Comparison of ENCODE assay signal across 7 mouse cellular contexts in the genomic region with DNA sequence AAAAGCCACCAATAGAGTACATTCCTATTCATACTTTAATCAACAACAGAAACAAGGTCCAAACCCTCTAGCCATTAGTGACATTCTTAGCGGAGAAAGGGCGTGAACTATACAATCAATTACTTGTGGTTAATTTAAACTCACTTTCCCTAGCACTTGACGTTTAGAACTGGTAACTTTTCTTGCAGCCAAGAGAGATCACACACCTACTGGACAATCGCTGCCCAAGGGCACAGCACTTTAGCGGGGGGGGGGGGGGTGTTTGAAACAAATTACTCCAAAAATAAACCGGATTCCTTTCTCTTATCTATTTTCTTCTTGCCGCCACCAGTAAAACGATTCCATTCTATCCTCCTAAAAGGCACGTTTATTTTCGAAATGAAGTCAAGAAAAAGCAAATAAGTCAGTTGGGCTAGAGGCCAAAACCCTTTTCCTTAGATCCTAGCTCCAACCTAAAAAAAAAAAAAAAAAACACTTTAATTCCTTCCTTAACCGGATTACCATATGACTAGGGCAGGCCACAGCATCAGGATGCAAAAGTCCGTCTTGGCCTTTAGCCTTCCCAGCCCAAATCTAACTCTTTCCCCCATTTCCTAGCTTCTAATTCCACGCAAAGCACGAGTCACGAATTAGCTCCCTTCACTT. TPM values are rescaled to one million over a fixed set of nuclear protein-coding genes. Genes with fewer than 3 reads are reported as not detected.
A peak's percentile ranks its signal among the peaks of the same experiment; 100 is the strongest.
DNase-seq lines count a peak whose midpoint lies in the region; ATAC-seq and TF ChIP-seq lines count a peak whose summit lies in the region.

No protein-coding gene starts in this region.

- no peak for ATAC-seq in lung, embryonic 15.5 days (ENCODE audit: borderline replicate concordance, extremely low read depth, low FRiP score, low TSS enrichment)
- no peak for ATAC-seq in embryonic facial prominence, embryonic 11.5 days (replicated peaks; ENCODE audit: insufficient number of reproducible peaks, low FRiP score, low TSS enrichment, low read depth)
- ATAC-seq in intestine, embryonic 16.5 days, result no peak

- under 1% methylated on average over 15 of the region's 15 CpGs for WGBS in lung, embryonic 15.5 days
- under 1% methylated on average over 15 of the region's 15 CpGs for WGBS in embryonic facial prominence, embryonic 11.5 days
- 3% methylated on average over 15 of the region's 15 CpGs for WGBS in intestine, embryonic 16.5 days
- 5% methylated on average over 15 of the region's 15 CpGs for WGBS in small intestine, adult 2 months

- TF ChIP-seq CTCF in small intestine, adult 2 months (IDR thresholded peaks at IDR 0.05; ENCODE audit: extremely low read depth, insufficient read length, insufficient replicate concordance, low read depth, low read length), result no peak

- H3K9me3 ChIP-seq in lung, embryonic 15.5 days, result no peaks in the 10 kb centered on the region
- H3K9me3 ChIP-seq in embryonic facial prominence, embryonic 11.5 days (replicated peaks; ENCODE audit: control insufficient read depth, low read length), result no peaks in the 10 kb centered on the region
- no peaks in the 10 kb centered on the region for H3K9me3 ChIP-seq in intestine, embryonic 16.5 days (ENCODE audit: control insufficient read depth, low read length)

- DNase-seq in lung, postnatal 25 days (ENCODE audit: low spot score), result no peak
- peak; percentile 28 for DNase-seq in embryonic facial prominence, embryonic 11.5 days (ENCODE audit: low spot score)
- DNase-seq in ovary, postnatal 36 days (ENCODE audit: low spot score), result no peak
- DNase-seq in gastrocnemius, postnatal 4 days (ENCODE audit: low spot score in 2 of 2), result no peak

- H3K4me3 ChIP-seq in lung, embryonic 15.5 days, result peak overlapping the region; percentile 90
- H3K4me3 ChIP-seq in embryonic facial prominence, embryonic 11.5 days (ENCODE audit: low read depth, low read length), result peak overlapping the region; percentile 64
- peak overlapping the region; percentile 81 for H3K4me3 ChIP-seq in intestine, embryonic 16.5 days (ENCODE audit: low read length)
- H3K4me3 ChIP-seq in small intestine, adult 2 months (ENCODE audit: low read depth, low read length), result peak overlapping the region; percentile 74

- H3K4me1 ChIP-seq in lung, embryonic 15.5 days, result peaks cover 22% of the 10 kb centered on the region
- no peaks in the 10 kb centered on the region for H3K4me1 ChIP-seq in embryonic facial prominence, embryonic 11.5 days (ENCODE audit: control insufficient read depth, insufficient read depth, low read length)
- H3K4me1 ChIP-seq in intestine, embryonic 16.5 days (ENCODE audit: control insufficient read depth, insufficient read depth, low read length), result peaks cover 2% of the 10 kb centered on the region; the same call in 1 of the 2 replicates
- no peaks in the 10 kb centered on the region for H3K4me1 ChIP-seq in small intestine, adult 2 months (ENCODE audit: control insufficient read depth, insufficient read depth, insufficient read length, low read length)

- no peak for TF ChIP-seq POLR2A in small intestine, adult 2 months (IDR thresholded peaks at IDR 0.05; ENCODE audit: low read depth, low read length)

- H3K27me3 ChIP-seq in lung, embryonic 15.5 days, result no peaks in the 10 kb centered on the region
- no peaks in the 10 kb centered on the region for H3K27me3 ChIP-seq in embryonic facial prominence, embryonic 11.5 days (ENCODE audit: control insufficient read depth, insufficient read depth, low read length)
- H3K27me3 ChIP-seq in intestine, embryonic 16.5 days (replicated peaks; ENCODE audit: control insufficient read depth, insufficient read depth, low read length), result no peaks in the 10 kb centered on the region
- no peaks in the 10 kb centered on the region for H3K27me3 ChIP-seq in small intestine, adult 2 months (ENCODE audit: control insufficient read depth, insufficient read depth, low read length)

- H3K4me2 ChIP-seq in lung, embryonic 15.5 days, result peak overlapping the region; percentile 89
- H3K4me2 ChIP-seq in embryonic facial prominence, embryonic 11.5 days (ENCODE audit: low read depth, low read length), result peak overlapping the region; percentile 93
- peak overlapping the region; percentile 94 for H3K4me2 ChIP-seq in intestine, embryonic 16.5 days (ENCODE audit: low read depth, low read length)

- peak overlapping the region; percentile 99 for H3K27ac ChIP-seq in lung, embryonic 15.5 days
- no peak overlapping the region for H3K27ac ChIP-seq in embryonic facial prominence, embryonic 11.5 days (replicated peaks; ENCODE audit: low read depth, low read length)
- H3K27ac ChIP-seq in intestine, embryonic 16.5 days (ENCODE audit: low read length), result no peak overlapping the region; the same call in 1 of the 2 replicates
- peak overlapping the region; percentile 47; the same call in 1 of the 2 replicates for H3K27ac ChIP-seq in small intestine, adult 2 months (ENCODE audit: insufficient read depth, low read depth, low read length)

- peak overlapping the region; percentile 81 for H3K9ac ChIP-seq in lung, embryonic 15.5 days
- peak overlapping the region; percentile 75 for H3K9ac ChIP-seq in embryonic facial prominence, embryonic 11.5 days (replicated peaks; ENCODE audit: low read length)
- peak overlapping the region; percentile 90 for H3K9ac ChIP-seq in intestine, embryonic 16.5 days (ENCODE audit: low read depth, low read length)

- H3K36me3 ChIP-seq in lung, embryonic 15.5 days, result no peaks in the 10 kb centered on the region
- H3K36me3 ChIP-seq in embryonic facial prominence, embryonic 11.5 days (replicated peaks; ENCODE audit: control insufficient read depth, insufficient read depth, low read depth, low read length), result no peaks in the 10 kb centered on the region
- no peaks in the 10 kb centered on the region for H3K36me3 ChIP-seq in intestine, embryonic 16.5 days (ENCODE audit: control insufficient read depth, insufficient read depth, low read length)
- H3K36me3 ChIP-seq in small intestine, adult 2 months (ENCODE audit: control insufficient read depth, insufficient read depth, low read length), result no peaks in the 10 kb centered on the region

RNA-seq across cellular contexts. Expression of gene 1190002N15Rik, which starts 1.5 kb away (rescaled TPM):
- 26.0 and 29.0 TPM in 2 replicates for polyA plus RNA-seq in lung, embryonic 15.5 days (2015; fragmentation: Nextera tagmentation; extraction: Ambion mirVana)
- polyA plus RNA-seq in embryonic facial prominence, embryonic 11.5 days (2014; fragmentation: Nextera tagmentation; extraction: Ambion mirVana), result 25.7 and 38.7 TPM in 2 replicates
- polyA plus RNA-seq in intestine, embryonic 16.5 days (2015; fragmentation: Nextera tagmentation; extraction: Ambion mirVana), result 3.2 and 3.5 TPM in 2 replicates
- polyA plus RNA-seq in small intestine, adult 2 months (2012; rRNA removed), result 6.5 and 16.0 TPM in 2 replicates
- 10 to 100 TPM; 28.6 to 31.9 TPM for total RNA-seq in gastrocnemius, postnatal 4 days (2021)

Comparison
In these comparisons a context has a peak if more than half of its experiments do, and no peak if none do; other contexts are left out.
1. H3K27ac ChIP-seq: peak in lung, embryonic 15.5 days (single experiment) and small intestine, adult 2 months (single experiment); none in embryonic facial prominence, embryonic 11.5 days (single experiment) and intestine, embryonic 16.5 days (single experiment).
2. Peak in every context shown above with its lines, with median percentiles within 50 percentile points of each other: H3K4me2 ChIP-seq, H3K4me3 ChIP-seq and H3K9ac ChIP-seq.